Mouse (Mus musculus) layer of hippocampus, postnatal 14 days (tissue): ENCODE data around the gene Il1rl1. TPM values are rescaled to one million over a fixed set of nuclear protein-coding genes. Genes with fewer than 3 reads are reported as not detected.

Experiments
- DNase-seq, 2 experiments: peaks; one replicate each; pipeline ENCODE4 v3.0.0; 2021 to 2022; ENCODE audit warnings: low spot score in 2 of 2, mixed read lengths in 1 of 2
- total RNA-seq, 2 experiments: library from RNA; stranded (reverse); gene quantifications; 2 replicates each; pipeline ENCODE4 v1.2.3; 2021

The Il1rl1 gene
- total RNA-seq, 2 experiments from 2014 or later: 0.17 to 0.48 TPM

- no peak for DNase-seq
These were observed 8.0 kb downstream of the Il1rl1 start for GRCm38 (mm10) chr1:40437340-40437739.

DNA sequence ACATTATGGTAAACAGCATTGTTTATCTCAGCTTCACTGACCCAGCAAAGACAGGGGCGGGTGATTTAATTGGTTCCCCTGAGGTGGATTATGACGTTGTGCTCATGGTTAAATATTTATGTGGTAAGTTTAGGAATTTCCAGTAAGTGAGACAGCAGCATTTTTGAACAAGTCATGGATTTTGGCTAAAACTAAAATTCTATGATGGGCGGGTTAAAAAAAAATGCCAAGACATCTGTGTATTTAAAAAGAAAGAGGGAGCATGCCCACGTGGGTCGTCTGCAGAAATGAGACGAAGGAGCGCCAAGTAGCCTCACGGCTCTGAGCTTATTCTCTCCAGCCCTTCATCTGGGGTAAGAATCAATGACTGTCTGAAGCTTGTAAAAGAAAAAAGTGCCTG is 10.1 kb downstream of the Il1rl1 start:
- DNase-seq: no peak

- DNase-seq: no peak
These were observed 15.4 kb downstream of the Il1rl1 start for GRCm38 (mm10) chr1:40444800-40445199.

GRCm38 (mm10) chr1:40465477-40466430 is 36.4 kb downstream of the Il1rl1 start, which contains the start of gene Il18r1:
Il18r1 (plus strand) TSS chr1:40465552.
- DNase-seq: no peak

GRCm38 (mm10) chr1:40467306-40467705 is 37.9 kb downstream of the Il1rl1 start:
- no peak for DNase-seq

DNA sequence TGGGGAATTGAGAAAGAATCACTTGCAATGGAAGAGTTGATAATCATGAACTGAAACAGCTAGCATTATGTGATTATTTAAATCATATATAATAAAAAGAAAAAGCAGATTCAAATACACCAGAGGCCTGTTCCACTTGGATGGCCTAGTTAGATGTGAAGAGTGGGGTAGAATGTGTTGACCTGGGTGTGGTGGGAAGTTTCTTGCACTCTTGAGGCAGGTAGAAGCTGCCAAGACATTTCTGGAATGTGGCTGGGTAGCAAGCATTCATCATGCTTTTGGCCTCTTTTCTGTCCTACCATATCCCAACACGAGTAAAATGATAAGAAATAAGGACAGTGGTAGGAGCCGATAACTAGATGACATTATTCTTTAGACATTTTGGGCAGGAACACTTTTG is 39.4 kb downstream of the Il1rl1 start:
- DNase-seq: no peak

DNA sequence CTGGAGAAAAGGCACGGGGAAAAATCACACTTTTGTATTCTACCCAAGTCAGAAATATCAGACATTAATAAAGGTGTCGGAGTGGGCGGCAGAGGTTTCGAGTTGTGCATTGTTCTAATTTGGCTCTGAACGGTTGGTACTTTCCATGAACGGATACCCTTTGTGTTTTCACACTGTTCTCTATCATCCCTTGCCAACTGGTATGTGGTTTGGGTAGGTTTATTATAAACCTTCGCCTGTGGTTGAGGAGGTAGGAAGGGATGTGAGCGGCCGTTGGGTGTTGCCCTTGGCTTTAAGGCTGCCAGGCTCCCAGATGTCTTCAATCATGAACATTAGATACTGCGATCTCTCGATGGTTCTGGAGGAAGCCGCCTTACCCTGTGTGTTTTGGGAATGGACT is 40.5 kb downstream of the Il1rl1 start:
- DNase-seq: no peak

DNA sequence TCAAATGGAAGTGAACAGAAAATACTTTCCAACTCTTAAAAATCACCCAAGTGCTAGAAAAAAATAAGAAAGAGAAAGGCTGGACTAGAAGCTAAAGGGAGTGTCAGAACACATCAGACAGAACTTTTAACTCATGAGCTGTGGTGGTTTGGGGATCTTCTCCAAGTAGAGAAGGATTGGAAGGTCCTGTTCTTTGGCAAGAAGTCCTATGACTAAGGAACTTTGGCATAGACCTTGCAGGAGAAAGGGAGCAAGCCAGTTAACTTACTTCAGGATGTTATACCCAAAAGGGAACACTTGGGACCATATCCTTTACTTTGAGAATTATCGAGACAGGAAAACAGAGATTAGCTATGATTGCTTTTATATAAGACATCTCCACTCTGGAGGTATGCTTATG is 43.0 kb downstream of the Il1rl1 start:
- no peak for DNase-seq

- DNase-seq: no peak
These were observed 44.3 kb downstream of the Il1rl1 start for GRCm38 (mm10) chr1:40473640-40474039.

- DNase-seq: no peak
These were observed 45.0 kb downstream of the Il1rl1 start for GRCm38 (mm10) chr1:40474336-40474735.

DNA sequence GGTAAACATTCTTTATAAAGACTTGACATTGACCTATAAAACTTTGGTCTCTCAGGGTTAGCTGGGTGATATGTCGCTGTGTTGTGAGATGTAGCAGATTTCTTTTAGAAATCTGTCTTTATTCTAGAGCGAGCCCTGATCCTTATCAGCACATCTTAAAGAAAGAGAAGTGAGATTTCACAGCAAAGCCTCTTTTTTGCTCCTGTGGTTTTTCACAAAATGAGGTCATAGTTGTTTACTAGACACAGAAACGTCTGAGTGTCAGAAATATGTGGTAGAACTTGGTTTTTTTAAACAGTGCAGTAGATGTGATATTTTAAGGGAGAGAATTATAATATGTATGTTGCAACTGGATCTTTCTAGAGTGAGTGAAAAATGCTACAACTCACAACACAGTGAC is 46.3 kb downstream of the Il1rl1 start:
- no peak for DNase-seq

GRCm38 (mm10) chr1:40476756-40477155 is 47.4 kb downstream of the Il1rl1 start:
- no peak for DNase-seq

GRCm38 (mm10) chr1:40479505-40479923 is 50.1 kb downstream of the Il1rl1 start:
- DNase-seq: no peak

DNA sequence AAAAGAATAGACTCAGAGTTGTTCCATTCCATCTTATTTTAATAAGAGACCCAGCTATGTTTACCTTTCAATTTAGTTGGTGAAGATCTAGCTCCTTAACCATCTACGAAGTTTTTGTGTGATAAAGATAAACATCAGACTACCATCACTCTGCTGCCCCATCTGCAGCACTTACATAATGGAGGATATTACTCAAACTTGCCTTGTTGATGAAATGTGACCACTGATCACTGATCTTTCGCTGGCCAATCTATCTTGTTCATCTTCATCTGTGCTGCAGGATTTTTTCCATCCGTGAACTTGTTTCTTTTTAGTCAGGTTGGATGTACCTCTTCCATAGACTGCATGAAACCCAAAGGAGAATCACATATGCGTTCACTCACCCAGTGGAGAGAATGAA is 65.2 kb downstream of the Il1rl1 start:
- no peak for DNase-seq

GRCm38 (mm10) chr1:40499708-40500107 is 70.3 kb downstream of the Il1rl1 start:
- DNase-seq: no peak

- DNase-seq: no peak
These were observed 71.8 kb downstream of the Il1rl1 start for GRCm38 (mm10) chr1:40501126-40501525.

- DNase-seq: no peak
These were observed 72.4 kb downstream of the Il1rl1 start for GRCm38 (mm10) chr1:40501546-40502398.

- no peak for DNase-seq
These were observed 75.2 kb downstream of the Il1rl1 start for GRCm38 (mm10) chr1:40504548-40504947.
